Mouse (Mus musculus) cerebellum, adult 2 months (tissue): ENCODE measurements around the gene Gm17606. TPM values are rescaled to one million over a fixed set of nuclear protein-coding genes. Genes with fewer than 3 reads are reported as not detected.
A peak's percentile ranks its signal among the peaks of the same experiment; 100 is the strongest.

Experiments used
- DNase-seq, 2 experiments: peaks; one replicate each; pipeline ENCODE4 v3.0.0; 2021
- H3K27ac ChIP-seq: fragments of 200-500 bp; 2 replicates; pipeline ENCODE4 v1.5.1; 2012; ENCODE audit warnings: low read length, control low read depth, inconsistent platforms; ENCODE audit not compliant: insufficient read depth
- H3K27me3 ChIP-seq: fragments of 200-500 bp; 2 replicates; pipeline ENCODE4 v1.6.1; 2012; ENCODE audit warnings: inconsistent platforms, mild to moderate bottlenecking, low read length, moderate library complexity; ENCODE audit not compliant: control insufficient read depth, insufficient read depth
- H3K4me1 ChIP-seq: fragments of 200-500 bp; 2 replicates; pipeline ENCODE4 v1.6.1; 2011; ENCODE audit warnings: low read length; ENCODE audit not compliant: control insufficient read depth, insufficient read depth
- H3K4me3 ChIP-seq: fragments of 200-500 bp; replicated peaks from 2 replicates; pipeline ENCODE3; 2011; ENCODE audit warnings: mild to moderate bottlenecking, low read depth, low read length, control low read depth; ENCODE audit not compliant: insufficient read depth
- CTCF ChIP-seq: fragments of 200-500 bp; IDR thresholded peaks from 2 replicates; pipeline ENCODE4 v1.5.1; 2011; ENCODE audit warnings: low read depth, mild to moderate bottlenecking, control low read depth, low read length, moderate library complexity, borderline replicate concordance; ENCODE audit not compliant: insufficient read depth
- POLR2A ChIP-seq: fragments of 200-500 bp; IDR thresholded peaks from 2 replicates; pipeline ENCODE4 v1.6.1; 2011; ENCODE audit warnings: low read length, control low read depth, borderline replicate concordance; ENCODE audit not compliant: insufficient read depth
- WGBS: fragments of 180-500 bp; shearing (Covaris S2); methylation state at CpG from one replicate; pipeline ENCODE4 v1.1.7; 2018; 5-methylcytosine and 5-hydroxymethylcytosine counted together
- polyA plus RNA-seq: library from polyadenylated mRNA; depleted of rRNA; stranded (reverse); fragments of >200 nt; gene quantifications from 2 replicates; pipeline ENCODE4 v1.2.3, GENCODE M21; 2012

Gene Gm17606
- polyA plus RNA-seq, 1 experiment, result not detected

DNA sequence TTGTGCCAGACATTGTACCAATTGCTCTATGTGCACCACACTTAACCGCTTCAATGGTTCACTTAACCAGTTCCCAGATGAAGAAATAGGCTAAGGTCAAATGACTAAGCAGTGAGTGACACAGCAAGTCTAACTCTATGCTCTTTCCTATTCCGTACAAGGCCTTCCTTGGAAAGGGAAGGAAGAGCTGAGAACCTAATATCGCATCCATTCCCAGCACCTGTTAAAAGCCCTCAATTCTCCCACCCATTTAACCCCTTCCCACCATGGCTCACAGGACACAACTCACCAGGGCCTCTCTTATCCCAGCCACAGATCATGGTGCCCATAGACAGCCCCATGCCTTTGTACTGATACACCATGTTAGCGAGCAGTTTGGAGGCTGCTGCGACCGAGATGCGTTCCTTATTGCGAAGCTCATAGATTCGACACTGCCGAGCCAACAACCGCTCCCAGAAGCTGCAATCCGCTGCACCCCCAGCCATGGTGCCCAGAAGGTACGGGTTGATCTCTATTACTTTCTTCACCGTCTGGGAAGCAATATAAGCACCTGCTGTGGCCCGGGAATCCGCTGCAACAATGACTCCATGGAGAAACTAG is 24.4 kb upstream of the Gm17606 start:
- H3K4me1 ChIP-seq, result no peaks in the 10 kb centered on the region; the same call in 1 of the 2 replicates
- no peak for TF ChIP-seq CTCF
- TF ChIP-seq POLR2A, result no peak
- no peak overlapping the region for H3K27ac ChIP-seq
- DNase-seq, result no peak
- H3K27me3 ChIP-seq, result no peaks in the 10 kb centered on the region
- 84% methylated on average over 16 of the region's 16 CpGs for WGBS
- H3K4me3 ChIP-seq, result no peak overlapping the region

DNA sequence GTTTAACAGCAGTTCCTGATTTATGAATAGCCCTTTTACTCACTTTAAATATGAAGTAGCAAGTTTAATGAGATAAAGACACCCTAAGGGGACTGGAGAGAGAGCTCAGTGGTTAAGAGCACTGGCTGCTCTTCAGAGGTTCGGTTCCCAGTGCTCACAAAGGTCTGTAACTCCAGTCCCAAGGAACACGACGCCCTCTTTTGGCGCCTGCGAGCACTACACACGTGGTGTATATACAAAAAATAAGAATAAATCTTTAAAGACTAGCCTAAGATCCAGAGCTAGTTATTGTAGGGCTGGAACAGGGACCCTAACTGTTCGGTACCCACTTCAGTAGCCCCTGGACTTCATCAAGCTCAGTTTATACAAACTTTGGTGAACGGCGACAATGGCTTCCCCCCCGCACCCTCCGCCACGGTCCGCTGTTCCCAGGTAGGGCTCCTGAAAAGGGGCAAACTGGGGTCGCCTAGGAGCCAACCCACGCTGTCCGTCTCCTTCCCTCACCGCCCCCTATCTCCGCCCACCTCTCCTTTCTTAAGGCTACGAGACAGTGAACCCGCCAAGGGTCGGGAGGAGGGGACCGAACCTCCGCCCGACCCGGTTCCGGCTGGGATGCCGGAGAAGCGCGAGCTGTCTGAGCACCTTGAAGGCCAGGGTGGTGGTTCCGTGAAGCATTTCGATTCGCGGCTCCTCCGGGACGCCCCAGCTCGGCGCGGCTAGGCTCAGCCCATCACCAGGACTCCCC is 23.4 kb upstream of the Gm17606 start:
- no peaks in the 10 kb centered on the region for H3K27me3 ChIP-seq
- peak overlapping the region; percentile 61; the same call in 1 of the 2 replicates for H3K27ac ChIP-seq
- 1% methylated on average over 38 of the region's 38 CpGs for WGBS
- H3K4me1 ChIP-seq, result no peaks in the 10 kb centered on the region; the same call in 1 of the 2 replicates
- DNase-seq, result no peak
- H3K4me3 ChIP-seq, result peak overlapping the region; percentile 85
- TF ChIP-seq CTCF (no peak), POLR2A (no peak)

DNA sequence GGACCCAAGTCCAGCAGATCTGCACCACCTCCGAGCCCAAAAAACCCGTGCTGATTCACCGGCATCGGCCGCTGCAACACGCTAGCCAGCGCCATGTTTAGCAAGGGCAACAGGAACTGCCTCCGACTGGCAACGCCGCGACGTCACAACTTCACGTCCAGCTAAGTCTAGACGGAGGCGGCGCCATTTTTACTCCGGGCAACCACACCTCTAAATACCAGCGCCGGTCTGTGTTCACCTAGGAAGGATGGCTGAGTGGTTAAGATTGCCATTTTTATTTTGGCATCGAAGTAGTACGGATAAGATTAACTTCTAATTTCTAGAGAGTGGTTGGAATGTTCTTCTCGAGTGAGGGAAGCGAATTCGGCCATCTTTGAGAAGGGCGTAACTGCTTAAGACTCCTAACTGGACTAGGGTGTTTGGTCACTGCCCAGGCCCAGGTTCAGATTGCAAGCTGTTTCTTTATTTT is 22.8 kb upstream of the Gm17606 start, which contains the start of gene Psmb5:
Psmb5 (minus strand) TSS at position 126 of the 469 bp plus-strand sequence.
- H3K4me3 ChIP-seq, result peak within 1 kb of the TSS; percentile 85
- WGBS, result under 1% methylated on average over 25 of the region's 25 CpGs
- no peaks in the 10 kb centered on the region for H3K27me3 ChIP-seq
- no peak for TF ChIP-seq CTCF
- peak; percentile 60; the same call in 1 of the 2 replicates for TF ChIP-seq POLR2A
- H3K4me1 ChIP-seq, result no peaks in the 10 kb centered on the region; the same call in 1 of the 2 replicates
- peak within 1 kb of the TSS; percentile 92 for H3K27ac ChIP-seq
- DNase-seq, result peak; percentile 90 to 93

DNA sequence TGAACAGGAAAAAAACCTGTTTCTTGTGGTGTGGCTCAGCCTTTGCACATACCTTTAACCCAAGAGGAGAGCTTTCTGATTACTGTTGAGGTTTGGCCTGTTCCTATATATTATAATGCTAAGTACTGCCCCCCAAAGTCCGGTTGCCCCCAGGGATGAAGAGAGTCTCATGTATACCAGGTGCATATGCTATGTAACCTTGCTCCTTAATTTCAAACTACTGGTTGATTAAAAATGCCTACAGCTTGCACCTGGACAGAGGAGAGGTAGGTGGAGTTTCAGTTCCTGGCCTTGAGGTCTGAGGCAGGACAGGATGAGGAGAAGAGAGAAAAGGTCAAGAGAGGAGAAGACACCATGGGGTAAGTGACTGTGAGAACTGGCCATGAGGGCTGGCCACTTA is 19.6 kb upstream of the Gm17606 start, which contains the start of gene Psmb11:
Psmb11 (plus strand) TSS at position 301 of the 400 bp plus-strand sequence.
- Histone ChIP-seq H3K4me3 (no peak within 1 kb of the TSS), H3K4me1 (no peaks in the 10 kb centered on the region; the same call in 1 of the 2 replicates), H3K27ac (no peak within 1 kb of the TSS), H3K27me3 (no peaks in the 10 kb centered on the region)
- TF ChIP-seq CTCF (no peak), POLR2A (no peak)
- no peak for DNase-seq
- 83% methylated on average over 1 of the region's 1 CpGs for WGBS

DNA sequence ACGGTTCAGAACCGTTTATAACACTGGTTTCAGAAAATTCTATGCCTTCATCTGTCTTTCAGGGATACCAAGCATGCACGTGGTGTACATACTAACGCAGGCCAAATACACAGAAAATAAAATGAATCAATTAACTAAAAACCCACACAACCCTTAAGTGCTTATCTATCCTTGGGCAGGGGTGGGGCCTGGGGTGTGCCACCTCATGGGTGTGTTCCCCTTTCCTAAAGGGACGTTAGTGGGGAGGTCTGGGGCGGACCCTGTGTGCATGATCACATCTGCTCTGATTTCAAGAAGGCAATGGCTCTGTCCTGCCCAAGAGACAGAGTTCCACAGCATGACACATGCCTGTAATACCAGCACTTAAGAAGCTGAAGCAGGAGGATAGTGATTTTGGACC is 17.4 kb upstream of the Gm17606 start:
- 88% methylated on average over 6 of the region's 6 CpGs for WGBS

DNA sequence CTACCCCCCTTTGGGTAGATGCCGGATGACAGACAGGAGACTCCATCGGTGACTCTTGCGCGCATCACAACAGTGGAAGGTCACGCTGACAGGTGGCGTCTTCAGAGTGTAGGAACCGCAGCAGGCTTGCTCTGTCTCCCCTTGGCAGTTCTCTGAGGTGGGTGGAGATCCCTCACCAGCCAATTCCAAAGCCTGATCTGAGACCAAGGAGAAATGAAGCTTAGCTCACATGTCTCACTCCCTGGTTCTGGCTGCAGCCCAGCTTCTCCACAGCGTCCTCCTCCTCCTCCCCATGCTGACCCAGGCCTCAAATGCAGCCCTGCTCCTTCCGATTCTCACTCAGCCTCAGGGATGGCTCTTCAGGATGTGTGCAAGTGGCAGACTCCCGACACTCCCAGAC is 15.8 kb upstream of the Gm17606 start:
- H3K27me3 ChIP-seq, result no peaks in the 10 kb centered on the region
- H3K4me3 ChIP-seq, result no peak overlapping the region
- no peak for DNase-seq
- H3K4me1 ChIP-seq, result no peaks in the 10 kb centered on the region
- WGBS, result 33% methylated on average over 10 of the region's 10 CpGs
- no peak for TF ChIP-seq CTCF
- TF ChIP-seq POLR2A, result no peak
- no peak overlapping the region for H3K27ac ChIP-seq

More for the DNA sequence above, 17.4 kb upstream of the Gm17606 start:
- TF ChIP-seq POLR2A (no peak), CTCF (no peak)
- Histone ChIP-seq H3K27me3 (no peaks in the 10 kb centered on the region), H3K4me1 (no peaks in the 10 kb centered on the region), H3K4me3 (no peak overlapping the region), H3K27ac (no peak overlapping the region)
- no peak for DNase-seq

DNA sequence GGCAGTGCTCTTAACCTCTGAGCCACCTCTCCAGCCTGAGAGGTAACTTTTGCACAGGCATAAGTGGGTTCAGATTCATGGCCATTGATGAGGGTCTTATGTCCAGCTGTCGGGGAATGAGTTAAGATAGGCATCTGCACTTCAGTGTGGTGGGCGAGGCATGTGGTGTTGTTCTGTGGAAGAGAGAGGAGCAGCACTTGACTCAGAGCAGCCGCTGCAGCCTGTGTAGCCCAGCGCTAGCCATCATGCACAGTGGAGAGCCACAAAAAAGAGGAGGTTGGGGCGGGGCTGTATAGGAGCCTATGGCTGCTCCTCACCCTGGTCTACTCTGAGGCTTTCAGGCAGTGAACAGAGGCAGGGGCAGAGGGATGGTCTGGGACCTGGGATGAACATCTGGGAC is 12.6 kb upstream of the Gm17606 start:
- H3K27ac ChIP-seq, result no peak overlapping the region
- WGBS, result 77% methylated on average over 5 of the region's 5 CpGs
- no peak for TF ChIP-seq POLR2A
- H3K27me3 ChIP-seq, result no peaks in the 10 kb centered on the region
- H3K4me1 ChIP-seq, result no peaks in the 10 kb centered on the region
- no peak overlapping the region for H3K4me3 ChIP-seq
- DNase-seq, result no peak
